Mouse (Mus musculus) liver, postnatal 0 days (tissue): ENCODE data around the gene Rgcc.

Source experiments
- CTCF ChIP-seq: sonication (generic); IDR thresholded peaks from 2 replicates; pipeline ENCODE4 v1.5.1; 2016; ENCODE audit warnings: antibody characterized with exemption, low read depth
- EP300 ChIP-seq: IDR thresholded peaks from 2 replicates; pipeline ENCODE4 v1.6.1; 2016; ENCODE audit warnings: antibody characterized with exemption, low read depth, mild to moderate bottlenecking

DNA sequence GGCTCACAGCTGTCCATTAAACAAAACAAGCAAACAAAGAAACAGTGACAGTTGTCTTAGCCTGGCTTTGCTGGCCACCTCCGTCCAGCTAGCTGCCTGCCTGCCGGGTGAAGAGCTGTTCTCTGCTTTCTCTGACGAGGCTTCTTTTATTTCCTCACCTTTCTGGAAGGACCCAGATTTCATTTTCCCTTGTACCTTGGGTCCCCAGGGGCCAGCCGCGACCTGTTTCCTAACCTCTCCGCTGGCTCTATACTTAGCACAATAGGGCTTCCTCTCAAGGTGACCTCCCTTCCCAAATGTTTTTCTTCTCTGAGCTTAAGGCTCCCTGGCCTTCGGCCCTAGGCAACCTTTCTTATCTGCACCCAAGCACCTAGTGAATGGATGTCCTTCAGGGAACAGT lies 23.5 kb downstream of the Rgcc start:
- TF ChIP-seq CTCF (no peak), EP300 (no peak)
